In the genomic region with DNA sequence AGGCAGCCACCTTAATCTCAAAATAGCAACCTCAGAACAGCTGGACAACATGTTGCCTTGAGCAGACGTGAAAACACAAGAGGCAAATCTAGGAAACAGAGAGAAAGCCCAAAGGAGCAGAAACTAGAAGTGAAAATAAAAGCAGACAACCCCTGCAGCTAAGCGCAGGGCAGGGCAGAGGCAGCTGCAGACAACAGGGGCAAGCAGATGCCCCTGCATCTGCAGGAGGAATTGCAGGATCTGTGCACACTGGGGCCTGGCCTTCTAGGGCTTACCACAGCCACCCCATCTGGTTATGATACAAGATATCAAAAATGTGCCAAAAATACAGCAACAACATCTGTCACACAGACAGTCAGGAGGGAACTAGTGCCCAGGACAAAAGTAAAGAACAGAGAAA, we compare ENCODE assay signal across 26 mouse cellular contexts.
"Had no signal": no experiment of that assay in that cellular context is flagged by ENCODE, and none has a peak within 500 bp of the region (broad histone marks: within the 10 kb centered on the region; RNA-seq: fewer than 3 reads in every experiment).

No protein-coding gene starts in this region.

- H3K27ac ChIP-seq: left cerebral cortex, adult 2 months; limb, embryonic 12.5 days; liver, embryonic 12.5 days; liver, embryonic 15.5 days; lung, embryonic 15.5 days; midbrain, embryonic 12.5 days; midbrain, embryonic 15.5 days; neural tube, embryonic 13.5 days; stomach, embryonic 15.5 days had no signal

- ATAC-seq: intestine, postnatal 0 days; liver, embryonic 12.5 days; midbrain, embryonic 15.5 days had no signal

- DNase-seq: kidney, adult 2 months; kidney, postnatal 14 days; kidney, postnatal 4 days; layer of hippocampus, adult 9-11 months; layer of hippocampus, postnatal 36 days; liver; lung, adult 18-20 months; lung, postnatal 10 days; lung, postnatal 36 days; retina, postnatal 1 day; right cerebral cortex, postnatal 25 days; spleen, adult 18-20 months; thymus, adult 18-20 months; thymus, postnatal 14 days; thymus, postnatal 4 days had no signal

- H3K4me3 ChIP-seq: left cerebral cortex, adult 2 months; limb, embryonic 12.5 days; liver, embryonic 12.5 days; liver, embryonic 15.5 days; lung, embryonic 15.5 days; midbrain, embryonic 12.5 days; midbrain, embryonic 15.5 days; myocyte; neural tube, embryonic 13.5 days; stomach, embryonic 15.5 days had no signal
